Mouse (Mus musculus) thymus, adult 2 months (tissue): ENCODE results near the gene Gm20388.

Source experiments
- CTCF ChIP-seq: fragments of 200-500 bp; IDR thresholded peaks from 2 replicates; pipeline ENCODE4 v1.5.1; 2012; ENCODE audit warnings: mild to moderate bottlenecking, control low read depth, low read length, moderate library complexity, borderline replicate concordance; ENCODE audit not compliant: control insufficient read depth, poor library complexity, insufficient read depth; ENCODE audit errors: extremely low read depth
- POLR2A ChIP-seq: fragments of 200-500 bp; IDR thresholded peaks from 2 replicates; pipeline ENCODE4 v1.6.1; 2012; ENCODE audit warnings: mild to moderate bottlenecking, low read length, control low read depth, moderate library complexity; ENCODE audit not compliant: control insufficient read depth, poor library complexity, insufficient read depth; ENCODE audit errors: extremely low read depth

DNA sequence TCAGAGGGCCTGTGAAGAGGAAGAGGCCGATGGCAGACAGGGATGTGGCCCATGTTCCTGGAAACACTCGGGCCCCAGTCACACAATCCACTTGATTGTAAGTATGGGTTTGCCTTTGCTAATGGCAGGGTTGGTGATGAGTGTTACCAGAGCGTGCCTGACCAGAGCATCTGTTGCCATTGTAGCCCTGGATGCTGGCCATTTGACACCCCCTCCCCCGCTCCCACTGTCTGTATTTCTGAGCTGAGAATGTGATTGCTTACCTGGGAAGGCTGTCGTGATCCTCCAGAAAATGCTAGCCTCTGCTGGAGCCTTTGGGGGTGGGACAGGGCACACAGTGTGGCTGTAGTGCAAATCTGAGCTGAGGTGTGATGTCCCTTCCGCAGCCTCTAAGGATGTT lies 962.0 kb downstream of the Gm20388 start:
- TF ChIP-seq CTCF (no peak), POLR2A (no peak)
